Mouse (Mus musculus): ENCODE data around the gene Gm20388. TPM values are rescaled to one million over a fixed set of nuclear protein-coding genes. Genes with fewer than 3 reads are reported as not detected.
A peak's percentile ranks its signal among the peaks of the same experiment; 100 is the strongest.

Gene Gm20388
- polyA plus RNA-seq, 1 experiment from 2014 or later, result 1.4 TPM

GRCm38 (mm10) chr8:120136618-120137017 lies 226.0 kb downstream of the Gm20388 start:
- Histone ChIP-seq H3K4me2 (ENCODE audit: low read depth, low read length) (no peak overlapping the region), H3K27ac (ENCODE audit: low read length) (no peak overlapping the region), H3K4me3 (ENCODE audit: low read depth, low read length) (no peak overlapping the region), H3K9me3 (replicated peaks; ENCODE audit: control insufficient read depth, low read length) (no peaks in the 10 kb centered on the region), H3K36me3 (ENCODE audit: control insufficient read depth, insufficient read depth) (no peaks in the 10 kb centered on the region), H3K27me3 (ENCODE audit: control insufficient read depth, insufficient read depth, low read depth, low read length) (no peaks in the 10 kb centered on the region), H3K9ac (ENCODE audit: low read depth, low read length) (no peak overlapping the region), H3K4me1 (ENCODE audit: control insufficient read depth, low read depth, low read length) (no peaks in the 10 kb centered on the region)
- 67% methylated on average over 7 of the region's 7 CpGs for WGBS (ENCODE audit: insufficient replicate concordance)
- no peak for ATAC-seq (ENCODE audit: low read depth)

GRCm38 (mm10) chr8:120138958-120139357 lies 228.3 kb downstream of the Gm20388 start:
- Histone ChIP-seq H3K9ac (ENCODE audit: low read depth, low read length) (no peak overlapping the region), H3K4me2 (ENCODE audit: low read depth, low read length) (no peak overlapping the region), H3K27me3 (ENCODE audit: control insufficient read depth, insufficient read depth, low read depth, low read length) (no peaks in the 10 kb centered on the region), H3K27ac (ENCODE audit: low read length) (no peak overlapping the region), H3K9me3 (replicated peaks; ENCODE audit: control insufficient read depth, low read length) (no peaks in the 10 kb centered on the region), H3K4me1 (ENCODE audit: control insufficient read depth, low read depth, low read length) (no peaks in the 10 kb centered on the region), H3K36me3 (ENCODE audit: control insufficient read depth, insufficient read depth) (no peaks in the 10 kb centered on the region), H3K4me3 (ENCODE audit: low read depth, low read length) (no peak overlapping the region)
- WGBS (ENCODE audit: insufficient replicate concordance), result 66% methylated on average over 2 of the region's 2 CpGs
- no peak for ATAC-seq (ENCODE audit: low read depth)

GRCm38 (mm10) chr8:120140769-120141168 lies 230.1 kb downstream of the Gm20388 start:
- H3K9ac ChIP-seq (ENCODE audit: low read depth, low read length), result no peak overlapping the region
- WGBS (ENCODE audit: insufficient replicate concordance), result 55% methylated on average over 3 of the region's 3 CpGs
- no peaks in the 10 kb centered on the region for H3K9me3 ChIP-seq (replicated peaks; ENCODE audit: control insufficient read depth, low read length)
- no peak overlapping the region for H3K4me2 ChIP-seq (ENCODE audit: low read depth, low read length)
- H3K4me3 ChIP-seq (ENCODE audit: low read depth, low read length), result no peak overlapping the region
- H3K27me3 ChIP-seq (ENCODE audit: control insufficient read depth, insufficient read depth, low read depth, low read length), result no peaks in the 10 kb centered on the region
- no peak for ATAC-seq (ENCODE audit: low read depth)
- H3K4me1 ChIP-seq (ENCODE audit: control insufficient read depth, low read depth, low read length), result no peaks in the 10 kb centered on the region
- H3K27ac ChIP-seq (ENCODE audit: low read length), result no peak overlapping the region
- no peaks in the 10 kb centered on the region for H3K36me3 ChIP-seq (ENCODE audit: control insufficient read depth, insufficient read depth)

- Histone ChIP-seq H3K9ac (ENCODE audit: low read depth, low read length) (no peak overlapping the region), H3K9me3 (replicated peaks; ENCODE audit: control insufficient read depth, low read length) (no peaks in the 10 kb centered on the region), H3K4me1 (ENCODE audit: control insufficient read depth, low read depth, low read length) (no peaks in the 10 kb centered on the region), H3K27ac (ENCODE audit: low read length) (no peak overlapping the region), H3K4me2 (ENCODE audit: low read depth, low read length) (no peak overlapping the region), H3K27me3 (ENCODE audit: control insufficient read depth, insufficient read depth, low read depth, low read length) (no peaks in the 10 kb centered on the region), H3K4me3 (ENCODE audit: low read depth, low read length) (no peak overlapping the region), H3K36me3 (ENCODE audit: control insufficient read depth, insufficient read depth) (no peaks in the 10 kb centered on the region)
- WGBS (ENCODE audit: insufficient replicate concordance), result 58% methylated on average over 15 of the region's 15 CpGs
- ATAC-seq (ENCODE audit: low read depth), result no peak
Measured at GRCm38 (mm10) chr8:120143911-120144651, 233.4 kb downstream of the Gm20388 start.

- Histone ChIP-seq H3K9ac (ENCODE audit: low read depth, low read length) (no peak overlapping the region), H3K27me3 (ENCODE audit: control insufficient read depth, insufficient read depth, low read depth, low read length) (no peaks in the 10 kb centered on the region), H3K4me1 (ENCODE audit: control insufficient read depth, low read depth, low read length) (no peaks in the 10 kb centered on the region), H3K4me2 (ENCODE audit: low read depth, low read length) (no peak overlapping the region), H3K4me3 (ENCODE audit: low read depth, low read length) (no peak overlapping the region), H3K36me3 (ENCODE audit: control insufficient read depth, insufficient read depth) (no peaks in the 10 kb centered on the region), H3K9me3 (replicated peaks; ENCODE audit: control insufficient read depth, low read length) (no peaks in the 10 kb centered on the region), H3K27ac (ENCODE audit: low read length) (no peak overlapping the region)
- ATAC-seq (ENCODE audit: low read depth), result no peak
- WGBS (ENCODE audit: insufficient replicate concordance), result 31% methylated on average over 12 of the region's 12 CpGs
Measured at GRCm38 (mm10) chr8:120144652-120145301, 234.1 kb downstream of the Gm20388 start.

- Histone ChIP-seq H3K27ac (ENCODE audit: low read length) (no peak overlapping the region), H3K4me1 (ENCODE audit: control insufficient read depth, low read depth, low read length) (no peaks in the 10 kb centered on the region), H3K27me3 (ENCODE audit: control insufficient read depth, insufficient read depth, low read depth, low read length) (no peaks in the 10 kb centered on the region), H3K9ac (ENCODE audit: low read depth, low read length) (no peak overlapping the region), H3K9me3 (replicated peaks; ENCODE audit: control insufficient read depth, low read length) (no peaks in the 10 kb centered on the region), H3K4me3 (ENCODE audit: low read depth, low read length) (no peak overlapping the region), H3K4me2 (ENCODE audit: low read depth, low read length) (no peak overlapping the region), H3K36me3 (ENCODE audit: control insufficient read depth, insufficient read depth) (no peaks in the 10 kb centered on the region)
- ATAC-seq (ENCODE audit: low read depth), result no peak
- 57% methylated on average over 1 of the region's 1 CpGs for WGBS (ENCODE audit: insufficient replicate concordance)
Measured at GRCm38 (mm10) chr8:120146051-120146450, 235.4 kb downstream of the Gm20388 start.

- H3K9ac ChIP-seq (ENCODE audit: low read depth, low read length), result no peak overlapping the region
- H3K4me1 ChIP-seq (ENCODE audit: control insufficient read depth, low read depth, low read length), result no peaks in the 10 kb centered on the region
- H3K9me3 ChIP-seq (replicated peaks; ENCODE audit: control insufficient read depth, low read length), result no peaks in the 10 kb centered on the region
- H3K4me2 ChIP-seq (ENCODE audit: low read depth, low read length), result no peak overlapping the region
- WGBS (ENCODE audit: insufficient replicate concordance), result 33% methylated on average over 12 of the region's 12 CpGs
- no peak for ATAC-seq (ENCODE audit: low read depth)
- no peaks in the 10 kb centered on the region for H3K27me3 ChIP-seq (ENCODE audit: control insufficient read depth, insufficient read depth, low read depth, low read length)
- H3K27ac ChIP-seq (ENCODE audit: low read length), result no peak overlapping the region
- no peaks in the 10 kb centered on the region for H3K36me3 ChIP-seq (ENCODE audit: control insufficient read depth, insufficient read depth)
- no peak overlapping the region for H3K4me3 ChIP-seq (ENCODE audit: low read depth, low read length)
Measured at GRCm38 (mm10) chr8:120150028-120150427, 239.4 kb downstream of the Gm20388 start.

- Histone ChIP-seq H3K4me1 (ENCODE audit: control insufficient read depth, low read depth, low read length) (no peaks in the 10 kb centered on the region), H3K27me3 (ENCODE audit: control insufficient read depth, insufficient read depth, low read depth, low read length) (no peaks in the 10 kb centered on the region), H3K4me3 (ENCODE audit: low read depth, low read length) (no peak overlapping the region), H3K9ac (ENCODE audit: low read depth, low read length) (no peak overlapping the region), H3K27ac (ENCODE audit: low read length) (no peak overlapping the region), H3K9me3 (replicated peaks; ENCODE audit: control insufficient read depth, low read length) (no peaks in the 10 kb centered on the region), H3K4me2 (ENCODE audit: low read depth, low read length) (no peak overlapping the region), H3K36me3 (ENCODE audit: control insufficient read depth, insufficient read depth) (no peaks in the 10 kb centered on the region)
- ATAC-seq (ENCODE audit: low read depth), result no peak
- 55% methylated on average over 9 of the region's 9 CpGs for WGBS (ENCODE audit: insufficient replicate concordance)
Measured at GRCm38 (mm10) chr8:120151151-120151550, 240.5 kb downstream of the Gm20388 start.

- Histone ChIP-seq H3K36me3 (ENCODE audit: control insufficient read depth, insufficient read depth) (no peaks in the 10 kb centered on the region), H3K4me2 (ENCODE audit: low read depth, low read length) (no peak overlapping the region), H3K4me3 (ENCODE audit: low read depth, low read length) (no peak overlapping the region), H3K27me3 (ENCODE audit: control insufficient read depth, insufficient read depth, low read depth, low read length) (no peaks in the 10 kb centered on the region), H3K9ac (ENCODE audit: low read depth, low read length) (no peak overlapping the region), H3K9me3 (replicated peaks; ENCODE audit: control insufficient read depth, low read length) (no peaks in the 10 kb centered on the region), H3K4me1 (ENCODE audit: control insufficient read depth, low read depth, low read length) (no peaks in the 10 kb centered on the region), H3K27ac (ENCODE audit: low read length) (no peak overlapping the region)
- 0 out of 2 replicates have a peak, but pooled peaks have one; percentile 47 for ATAC-seq (ENCODE audit: low read depth)
- 16% methylated on average over 7 of the region's 7 CpGs for WGBS (ENCODE audit: insufficient replicate concordance)
Measured at GRCm38 (mm10) chr8:120152636-120153035, 242.0 kb downstream of the Gm20388 start.

All from liver, embryonic 16.5 days (tissue).